Mouse (Mus musculus) left cerebral cortex, adult 8-10 months (tissue): ENCODE measurements around the gene Gm9780. TPM values are rescaled to one million over a fixed set of nuclear protein-coding genes. Genes with fewer than 3 reads are reported as not detected.
"Not testable (repeated sequence)": the region's sequence is repeated elsewhere in the genome, so short reads cannot be mapped to it uniquely, and the experiment has no call there.

ENCODE experiments used
- DNase-seq, 2 experiments: peaks; one replicate each; pipeline ENCODE4 v3.0.0; 2022; ENCODE audit warnings: low spot score in 2 of 2
- total RNA-seq, 4 experiments: library from RNA; stranded (reverse); gene quantifications; 2 replicates each; pipeline ENCODE4 v1.2.4; 2022

Gene Gm9780
- total RNA-seq = 1 to 10 TPM; 2.2 to 6.2 (median 3.3) TPM

DNA sequence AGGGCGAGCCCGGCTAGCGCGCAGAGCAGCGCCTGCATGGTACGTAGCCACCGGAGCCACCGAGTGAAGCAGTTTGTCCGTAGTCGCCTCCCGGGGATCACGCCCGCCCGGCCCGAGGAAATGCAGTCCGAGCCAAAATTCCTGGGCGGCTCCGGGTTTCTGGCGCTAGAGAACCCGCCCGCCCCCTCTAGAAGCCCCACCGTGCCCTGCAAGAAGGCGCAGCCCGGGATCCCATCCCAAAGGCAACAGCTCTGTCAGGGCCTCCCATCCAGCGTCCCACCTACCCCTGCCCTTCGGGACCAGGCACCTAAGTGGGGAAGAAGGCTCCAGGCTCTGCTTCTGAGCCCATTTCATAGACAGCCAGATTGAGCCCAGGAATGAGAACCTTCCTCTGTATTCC lies at the start of gene Gm9780:
Gene Gm9780 (minus strand): TSS at position 101 of the 400 bp plus-strand sequence.
- not testable (repeated sequence) for DNase-seq

DNA sequence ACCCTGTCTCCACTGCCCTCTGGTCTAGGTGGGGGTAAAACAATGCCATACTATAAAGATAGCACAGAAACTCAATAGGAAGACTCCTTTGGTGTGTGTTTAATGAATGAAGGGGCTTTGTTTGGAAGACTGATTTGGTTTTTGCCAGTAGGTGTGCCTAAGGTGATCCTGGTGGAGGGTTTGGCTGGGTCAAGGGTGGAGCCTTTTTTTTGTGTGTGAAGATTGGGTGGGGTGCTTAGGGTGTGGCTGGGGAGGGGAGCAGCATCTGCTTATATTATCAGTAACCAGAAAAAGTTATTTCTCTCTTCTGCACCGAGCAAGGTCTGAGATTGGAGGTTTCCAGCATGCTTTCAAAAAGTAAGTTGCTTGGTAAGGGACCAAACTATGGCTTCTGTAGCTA lies 39.5 kb upstream of the Gm9780 start, which contains the start of gene Cphx3:
Gene Cphx3 (plus strand): TSS at position 301 of the 400 bp plus-strand sequence.
- not testable (repeated sequence) for DNase-seq

- DNase-seq = not testable (repeated sequence)
Observed at GRCm38 (mm10) chr14:26081216-26081615, 38.7 kb upstream of the Gm9780 start, which contains the start of gene Cphx2. Cphx2 (plus strand) TSS chr14:26081516.

DNA sequence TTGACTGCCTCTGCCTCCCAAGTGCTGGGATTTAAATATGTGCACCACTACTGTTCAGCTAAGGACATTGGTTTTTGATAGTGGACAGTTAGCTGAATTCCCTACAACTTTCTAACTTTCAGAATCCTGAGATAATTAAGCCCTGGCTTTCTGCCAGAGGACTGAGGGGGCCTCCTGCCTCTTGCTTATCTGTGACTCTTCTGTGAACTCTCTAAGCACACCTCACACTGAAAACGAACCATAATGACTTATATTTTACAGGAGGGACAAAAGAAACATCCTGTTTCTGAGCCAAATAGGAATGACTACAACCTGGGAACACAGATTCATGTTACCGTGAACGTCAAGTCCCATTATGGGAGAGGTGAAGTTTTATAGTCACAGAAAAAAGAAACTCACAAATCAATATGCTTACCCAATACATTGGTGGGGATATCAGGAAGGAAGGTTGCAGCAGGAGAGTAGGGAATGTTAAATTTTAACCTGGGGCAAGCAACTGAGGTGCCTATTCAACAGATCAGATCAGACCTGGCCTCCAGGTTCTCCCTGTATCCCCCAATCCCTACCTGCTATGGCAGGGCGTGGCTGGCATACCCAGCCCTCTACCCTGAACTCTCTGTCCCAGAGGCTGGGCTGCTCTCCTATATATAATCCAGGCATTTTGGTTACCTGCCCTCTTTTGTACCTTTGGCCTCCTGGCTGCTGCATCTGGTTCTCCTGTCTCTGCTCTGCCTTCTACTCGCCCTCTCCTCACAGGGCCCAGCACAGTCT lies 34.3 kb upstream of the Gm9780 start:
- DNase-seq = not testable (repeated sequence)

GRCm38 (mm10) chr14:26067325-26067633 lies 24.8 kb upstream of the Gm9780 start, which contains the start of gene Tmem254c:
Tmem254c (minus strand) TSS chr14:26067355.
- not testable (repeated sequence) for DNase-seq

DNA sequence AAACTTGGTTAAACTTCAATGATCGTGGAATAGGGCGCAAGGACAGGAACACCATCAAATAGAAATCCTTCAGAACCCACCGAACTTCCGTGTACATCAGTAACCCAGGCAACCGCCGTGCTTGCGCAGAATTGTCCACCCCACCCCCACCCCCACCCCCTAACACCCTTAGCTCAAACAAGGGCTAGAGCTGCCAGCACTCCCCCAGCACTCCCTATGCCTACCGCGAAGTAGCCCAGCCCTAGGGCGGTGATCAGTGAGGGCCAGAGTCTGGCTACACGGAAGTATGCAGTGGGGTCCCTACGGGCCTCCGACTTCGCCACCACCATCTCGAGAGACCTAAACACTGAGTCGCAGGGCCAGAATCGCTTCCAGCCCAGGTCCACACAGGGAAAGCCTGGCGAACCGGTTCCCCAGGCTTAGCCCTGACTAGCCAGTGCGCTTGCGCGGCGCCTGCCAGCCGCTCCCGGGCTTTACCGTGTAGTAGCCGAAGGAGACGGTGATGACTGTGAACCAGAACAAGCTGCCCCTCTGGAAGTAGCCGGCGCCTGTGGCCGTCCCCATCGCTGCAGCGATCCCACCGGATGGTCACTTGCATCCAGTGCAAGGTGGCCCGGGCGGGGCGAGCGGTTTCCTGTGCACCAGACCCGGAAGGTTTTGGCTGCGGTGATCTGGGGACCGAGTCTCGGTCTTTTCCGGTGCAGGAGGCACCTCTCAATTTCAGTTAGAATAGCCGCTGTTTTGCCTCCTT lies 24.2 kb upstream of the Gm9780 start:
- DNase-seq = not testable (repeated sequence)

- not testable (repeated sequence) for DNase-seq
Observed at GRCm38 (mm10) chr14:26059362-26059761, 16.9 kb upstream of the Gm9780 start.

GRCm38 (mm10) chr14:26058184-26058583 lies 15.7 kb upstream of the Gm9780 start:
- DNase-seq = not testable (repeated sequence)

DNA sequence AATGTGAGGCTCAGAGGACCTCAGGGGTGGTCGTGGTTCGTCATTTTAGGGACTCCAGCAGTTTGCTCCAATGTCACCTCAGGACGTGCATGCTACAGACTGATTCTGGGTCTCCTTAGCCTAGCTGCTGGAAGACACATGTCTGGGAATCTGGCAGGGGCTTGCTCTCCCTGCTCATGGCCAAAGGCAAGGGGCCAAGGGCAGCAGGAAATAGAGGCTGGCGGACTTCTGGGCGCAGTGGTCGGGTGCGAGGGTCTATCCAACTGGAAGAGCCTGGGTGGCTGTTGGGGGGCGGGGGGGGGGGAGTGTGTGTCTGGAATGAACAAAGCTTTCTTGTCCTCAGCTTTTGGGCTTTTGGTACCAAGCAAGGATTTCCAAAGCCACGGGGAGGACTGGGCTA lies 6.3 kb upstream of the Gm9780 start:
- DNase-seq = not testable (repeated sequence)

DNA sequence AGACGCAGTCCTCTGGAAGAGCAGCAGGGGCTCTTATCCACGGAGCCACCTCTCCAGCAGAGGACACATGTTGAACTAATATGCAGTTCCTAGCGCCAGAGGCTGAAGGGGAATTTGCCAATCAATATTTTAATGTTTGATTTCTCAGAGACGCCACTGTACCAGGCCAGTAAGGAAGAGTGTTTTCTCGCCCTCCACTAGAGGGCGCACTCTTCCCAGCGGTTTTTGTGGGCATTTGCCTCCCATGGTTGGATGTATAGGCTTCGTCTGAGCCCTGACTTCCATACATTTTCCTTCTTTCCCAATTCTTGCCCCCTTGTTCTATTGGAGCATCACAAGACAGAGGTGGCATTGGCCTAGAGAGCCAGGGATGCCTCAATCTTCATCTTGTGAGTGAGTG lies 4.5 kb upstream of the Gm9780 start:
- DNase-seq = not testable (repeated sequence)

DNA sequence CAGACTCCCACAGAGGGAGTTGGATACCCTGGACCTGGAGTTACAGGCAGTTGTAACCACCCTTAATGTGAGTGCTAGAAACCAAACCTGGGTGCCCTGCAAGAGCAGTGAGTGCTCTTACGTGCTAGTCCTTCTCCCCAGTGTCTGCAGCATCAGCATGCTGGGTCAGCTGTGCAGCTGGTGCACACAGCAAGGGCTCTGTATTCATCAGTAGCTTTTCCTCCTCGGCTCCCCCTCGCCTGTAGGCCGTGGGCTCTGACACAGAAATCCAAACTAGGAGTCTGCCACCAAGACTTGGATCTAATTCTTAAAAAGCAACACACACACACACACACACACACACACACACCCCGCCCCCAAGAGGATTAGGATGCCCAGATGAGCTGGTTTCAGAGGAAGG lies 2.5 kb upstream of the Gm9780 start:
- DNase-seq = not testable (repeated sequence)

- not testable (repeated sequence) for DNase-seq
Observed at GRCm38 (mm10) chr14:26035439-26035838, 7.1 kb downstream of the Gm9780 start.

GRCm38 (mm10) chr14:26034364-26034763 lies 8.1 kb downstream of the Gm9780 start:
- not testable (repeated sequence) for DNase-seq

DNA sequence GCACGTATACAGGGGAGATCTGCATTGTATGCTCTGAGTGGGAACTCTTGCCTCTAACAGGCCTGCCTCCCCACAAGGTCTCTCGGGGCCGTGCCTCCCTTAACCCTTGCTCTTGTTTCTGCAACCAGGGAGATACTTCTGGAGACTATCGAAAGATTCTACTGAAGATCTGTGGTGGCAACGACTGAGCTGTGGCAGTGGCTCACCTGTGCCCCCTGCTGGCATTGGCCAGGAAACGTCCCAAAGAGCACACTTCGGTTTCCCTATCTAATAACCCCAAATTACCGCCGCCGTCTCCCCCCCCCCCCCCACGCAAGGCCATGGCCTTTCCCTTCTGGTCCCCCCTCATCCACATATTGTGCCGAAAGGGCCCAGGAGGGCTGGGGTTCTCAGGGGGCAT lies 16.9 kb downstream of the Gm9780 start:
- DNase-seq = not testable (repeated sequence)

- DNase-seq = not testable (repeated sequence)
Observed at GRCm38 (mm10) chr14:26022831-26023230, 19.7 kb downstream of the Gm9780 start.

DNA sequence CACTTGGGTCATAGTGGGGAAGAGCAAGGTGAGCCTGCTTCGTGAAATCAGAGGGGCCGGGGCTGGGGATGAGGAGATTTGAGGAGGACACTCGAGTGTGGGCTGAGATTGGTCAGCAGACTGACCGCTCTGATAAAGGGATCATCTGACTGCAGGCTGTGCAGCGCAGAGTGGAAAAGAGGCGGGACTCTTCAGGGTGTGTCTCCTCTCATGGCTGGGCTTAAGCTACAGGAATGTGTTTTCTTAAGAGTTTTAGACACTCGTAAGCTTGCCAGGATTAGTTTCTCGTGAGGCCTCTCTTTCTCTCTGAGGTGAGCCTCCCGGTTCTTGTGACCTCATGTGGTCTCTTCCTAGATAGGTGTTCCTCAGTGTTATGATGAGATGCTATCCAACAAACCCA lies 21.0 kb downstream of the Gm9780 start:
- not testable (repeated sequence) for DNase-seq

DNA sequence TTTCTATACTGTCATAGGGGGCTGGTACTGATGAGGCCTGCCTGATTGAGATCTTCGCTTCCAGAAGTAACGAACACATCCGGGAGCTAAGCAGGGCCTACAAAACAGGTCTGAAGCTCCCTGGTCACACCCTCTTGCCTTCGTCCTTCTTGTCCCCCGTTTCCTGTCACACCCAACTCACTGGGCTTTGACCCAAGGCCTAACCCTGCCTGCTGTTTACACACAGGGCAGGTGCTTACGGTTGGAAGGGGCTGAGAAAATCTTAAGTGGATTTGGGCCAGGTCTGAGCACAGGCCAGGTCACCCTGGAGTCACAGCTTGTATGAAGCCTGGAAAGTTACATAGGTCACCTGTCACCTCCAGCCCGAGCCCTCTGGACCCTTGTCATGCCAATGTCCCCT lies 26.1 kb downstream of the Gm9780 start:
- not testable (repeated sequence) for DNase-seq

DNA sequence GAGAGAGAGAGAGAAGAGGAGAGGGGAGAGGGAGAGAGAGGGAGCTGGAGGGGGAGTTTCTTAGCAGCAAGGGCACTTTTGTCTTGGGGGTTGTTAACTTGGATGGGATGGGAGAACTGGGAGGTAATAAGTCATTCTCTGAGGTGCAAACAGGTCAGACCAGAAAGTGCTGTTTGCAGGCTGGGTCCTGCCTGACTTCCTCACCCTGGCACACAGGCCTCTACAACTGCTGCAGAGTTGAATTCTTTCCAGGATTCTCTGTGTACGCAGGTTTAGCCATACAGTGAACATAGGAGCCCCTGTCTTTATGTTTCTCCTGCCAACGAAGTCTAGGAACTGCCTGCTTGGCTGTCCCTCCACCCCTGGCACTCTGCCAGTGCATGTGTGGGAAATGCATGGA lies 35.0 kb downstream of the Gm9780 start:
- not testable (repeated sequence) for DNase-seq

DNA sequence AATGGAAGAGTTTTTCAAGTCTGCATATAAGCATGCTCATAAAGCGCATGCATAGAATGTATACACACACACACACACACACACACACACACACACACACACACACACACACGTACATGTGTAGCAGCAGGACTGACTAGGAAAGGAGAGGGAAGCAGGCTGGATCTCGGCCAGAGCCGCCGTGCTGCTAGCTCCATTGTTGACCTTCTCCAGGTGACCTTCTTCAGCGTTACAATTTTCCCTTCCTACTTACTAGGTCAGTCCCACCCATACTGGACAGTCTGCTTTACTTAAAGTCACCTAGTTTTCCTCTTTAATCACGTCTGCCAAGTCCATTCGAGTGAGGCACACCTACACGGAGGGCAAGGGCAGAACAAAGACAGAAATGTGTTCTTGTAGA lies 60.6 kb downstream of the Gm9780 start:
- not testable (repeated sequence) for DNase-seq

GRCm38 (mm10) chr14:25979242-25979941 lies 63.1 kb downstream of the Gm9780 start:
- not testable (repeated sequence) for DNase-seq

DNA sequence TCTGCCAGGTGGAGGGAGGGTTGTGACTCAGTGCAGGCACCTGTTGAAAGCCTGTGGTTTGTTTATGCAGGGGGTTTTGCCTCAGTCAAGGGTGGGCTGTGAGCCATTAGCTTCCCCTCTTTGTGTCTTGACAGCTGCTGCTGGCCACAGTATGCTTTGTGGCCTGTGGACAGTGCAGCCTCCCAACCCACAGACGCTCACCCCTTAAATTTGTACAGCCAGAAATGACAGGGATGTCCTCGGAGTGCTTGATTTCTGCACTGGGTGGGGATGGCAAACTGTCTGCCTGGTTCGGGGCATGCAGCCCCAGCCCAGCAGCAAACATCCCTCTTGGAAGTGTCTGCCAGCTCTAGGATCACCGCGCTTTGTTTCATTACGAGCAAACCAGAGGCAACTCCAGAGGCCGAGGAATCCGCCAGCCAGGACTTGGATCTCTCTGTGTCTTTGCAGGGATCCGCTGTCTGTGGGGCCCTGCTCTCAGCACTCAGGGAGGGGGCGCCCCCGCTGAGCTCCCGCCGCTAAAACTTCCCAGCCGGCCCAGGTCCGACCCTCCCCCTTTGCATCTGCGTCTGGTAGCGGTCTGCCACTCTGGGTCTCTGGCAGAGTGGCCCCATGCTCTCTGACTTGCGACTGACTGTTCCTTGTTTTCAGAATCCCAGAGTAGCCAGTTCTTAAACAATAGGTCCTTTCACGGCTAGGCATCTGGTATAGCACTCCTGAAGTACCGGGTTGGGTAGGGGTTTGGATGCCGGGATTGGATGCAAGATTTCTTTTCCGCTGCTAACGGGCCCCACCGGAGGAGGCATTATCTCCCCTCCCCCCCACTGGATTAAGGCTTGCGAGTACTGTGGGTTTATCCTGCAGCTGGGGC lies 63.9 kb downstream of the Gm9780 start, which contains the start of gene Duxbl1:
Gene Duxbl1 (plus strand): TSS at position 207 of the 871 bp plus-strand sequence.
- not testable (repeated sequence) for DNase-seq
